Mouse (Mus musculus): Measurements from ENCODE around the gene T. TPM values are rescaled to one million over a fixed set of nuclear protein-coding genes. Genes with fewer than 3 reads are reported as not detected.

Gene T
- polyA plus RNA-seq, 1 experiment from 2014 or later, result 0.17 TPM

DNA sequence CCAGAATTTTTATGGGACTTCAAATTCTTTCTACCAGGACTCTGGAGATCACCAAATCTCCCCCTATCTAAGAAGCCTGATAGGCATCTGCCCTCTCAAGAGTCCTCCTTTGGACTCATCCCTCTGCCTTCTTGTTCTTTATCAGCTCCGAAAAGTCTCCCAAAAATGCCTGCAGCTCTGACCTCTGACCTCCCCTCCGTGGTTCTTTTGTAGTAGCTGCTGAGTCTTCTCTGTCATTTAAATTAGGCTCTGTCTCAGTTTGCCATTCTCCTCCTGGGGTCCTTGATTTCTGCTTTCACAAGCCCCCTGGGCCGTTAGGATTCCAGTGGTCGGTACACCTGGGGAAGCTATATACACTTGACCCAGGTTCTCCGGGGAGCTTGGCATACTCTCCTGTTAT, 4.3 kb upstream of the T start:
- H3K27me3 ChIP-seq (ENCODE audit: insufficient read depth, low read length), result peaks cover 67% of the 10 kb centered on the region
- 6% methylated on average over 5 of the region's 5 CpGs for WGBS
- H3K4me2 ChIP-seq (ENCODE audit: low read length), result no peak overlapping the region
- no peak for DNase-seq (ENCODE audit: low spot score)
- no peaks in the 10 kb centered on the region for H3K9me3 ChIP-seq (replicated peaks; ENCODE audit: low read length)
- no peak for ATAC-seq (replicated peaks; ENCODE audit: low FRiP score, low read depth)
- H3K36me3 ChIP-seq (ENCODE audit: insufficient read depth, low read length), result no peaks in the 10 kb centered on the region
- no peak overlapping the region for H3K27ac ChIP-seq
- TF ChIP-seq CTCF (IDR thresholded peaks at IDR 0.05; ENCODE audit: low read depth), result no peak
- H3K9ac ChIP-seq (ENCODE audit: low read depth, low read length), result no peak overlapping the region
- H3K4me3 ChIP-seq (replicated peaks; ENCODE audit: low read depth, low read length), result no peak overlapping the region
- H3K4me1 ChIP-seq (replicated peaks; ENCODE audit: insufficient read depth, low read length), result peaks cover 12% of the 10 kb centered on the region; the same call in 1 of the 2 replicates

DNA sequence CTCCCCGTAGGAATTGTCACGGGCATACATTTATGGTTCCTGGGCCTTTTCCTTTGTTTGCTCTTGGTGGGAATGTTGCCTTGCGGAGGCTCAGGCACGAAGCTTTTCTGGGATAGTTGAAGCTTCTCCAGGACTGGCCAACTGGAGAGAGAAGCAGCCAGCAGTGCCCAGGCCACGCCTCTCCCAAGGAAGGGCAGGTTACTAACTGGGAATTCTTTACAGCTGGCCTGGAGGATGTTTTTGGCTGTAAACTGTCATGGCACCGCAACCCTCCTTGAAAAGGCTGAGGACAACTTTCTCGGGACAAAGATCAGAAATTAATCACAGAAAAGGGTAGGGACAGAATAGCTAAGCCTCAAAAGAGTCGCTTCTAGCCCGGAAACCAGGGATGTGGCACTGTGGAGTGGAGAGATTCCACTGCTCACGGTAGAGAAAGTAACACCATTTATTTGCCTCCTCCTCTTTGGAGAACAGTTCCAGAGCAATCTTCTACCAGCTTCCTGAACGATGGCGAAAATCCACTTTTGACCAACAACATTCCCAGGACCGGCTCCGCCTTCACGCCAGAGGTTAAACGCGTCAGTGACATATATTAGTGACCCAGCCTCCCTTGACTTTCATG, 1.9 kb upstream of the T start:
- WGBS, result 3% methylated on average over 17 of the region's 17 CpGs
- TF ChIP-seq CTCF (IDR thresholded peaks at IDR 0.05; ENCODE audit: low read depth), result no peak
- H3K27ac ChIP-seq, result no peak overlapping the region
- no peak for DNase-seq (ENCODE audit: low spot score)
- H3K27me3 ChIP-seq (ENCODE audit: insufficient read depth, low read length), result peaks cover 87% of the 10 kb centered on the region
- ATAC-seq (replicated peaks; ENCODE audit: low FRiP score, low read depth), result no peak
- H3K4me1 ChIP-seq (replicated peaks; ENCODE audit: insufficient read depth, low read length), result peaks cover 12% of the 10 kb centered on the region; the same call in 1 of the 2 replicates
- 0 out of 2 replicates have a peak overlapping the region, but pooled peaks have one; percentile 7 for H3K4me3 ChIP-seq (replicated peaks; ENCODE audit: low read depth, low read length)
- H3K9ac ChIP-seq (ENCODE audit: low read depth, low read length), result no peak overlapping the region
- H3K36me3 ChIP-seq (ENCODE audit: insufficient read depth, low read length), result no peaks in the 10 kb centered on the region
- H3K4me2 ChIP-seq (ENCODE audit: low read length), result no peak overlapping the region
- H3K9me3 ChIP-seq (replicated peaks; ENCODE audit: low read length), result no peaks in the 10 kb centered on the region

DNA sequence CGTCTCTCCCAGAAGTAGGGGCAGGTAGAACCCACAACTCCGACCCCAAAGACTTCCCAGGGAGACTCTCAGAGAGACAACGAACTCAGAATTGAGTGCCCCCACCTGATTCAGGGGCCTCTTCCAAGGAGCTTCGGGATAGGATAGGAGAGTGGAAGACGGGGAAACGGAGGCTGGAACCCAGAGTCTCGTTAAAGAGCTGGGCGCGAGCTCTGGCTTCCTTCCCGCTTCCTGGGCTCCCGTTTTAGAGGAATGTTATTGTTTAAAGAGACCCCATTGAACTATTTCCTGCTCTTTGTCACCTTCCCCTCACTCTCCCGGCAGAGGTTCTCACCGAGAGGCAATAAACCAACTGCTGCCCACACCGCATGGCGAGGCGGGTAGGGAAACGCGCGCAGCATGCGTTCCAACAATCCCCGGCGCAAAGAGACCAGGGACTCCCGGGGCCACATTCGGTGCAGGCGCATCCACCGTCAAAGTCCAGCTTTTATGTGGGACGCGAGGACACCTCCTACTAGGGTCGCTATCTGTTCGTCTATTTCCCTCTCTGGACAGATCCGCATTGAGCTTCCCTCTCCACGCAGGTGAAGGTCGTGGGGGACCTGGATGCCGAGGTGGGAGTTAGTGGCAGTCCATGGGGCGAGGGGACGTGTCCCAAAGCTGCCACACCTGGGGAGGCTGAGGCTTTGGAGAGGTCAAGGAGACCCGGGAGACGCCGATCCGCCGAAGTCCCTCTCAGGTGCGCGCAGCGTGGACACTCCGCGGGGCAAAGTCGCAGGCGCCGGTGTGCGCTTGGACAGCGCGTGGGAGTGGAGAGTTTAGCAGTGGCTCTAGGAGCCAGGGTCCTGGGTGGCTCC, 874 bp upstream of the T start:
- peaks cover 88% of the 10 kb centered on the region for H3K27me3 ChIP-seq (ENCODE audit: insufficient read depth, low read length)
- no peak for DNase-seq (ENCODE audit: low spot score)

DNA sequence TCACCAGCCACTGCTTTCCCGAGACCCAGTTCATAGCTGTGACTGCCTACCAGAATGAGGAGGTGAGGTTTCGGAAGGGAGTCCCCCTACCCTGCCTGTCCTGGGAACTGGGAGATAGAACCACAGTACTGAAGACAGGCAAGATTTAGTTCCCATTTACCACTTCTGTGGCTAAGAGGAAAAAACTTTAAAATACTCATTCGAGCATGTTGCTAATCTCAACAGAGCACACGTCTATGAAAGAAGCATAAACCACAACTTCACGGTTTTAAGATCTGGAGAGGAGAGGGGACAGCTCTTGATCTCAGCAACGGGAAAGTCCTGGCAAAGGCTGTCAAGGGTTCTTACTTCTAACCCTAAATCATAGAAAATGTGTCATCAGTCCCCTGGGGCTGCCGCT, 2.0 kb downstream of the T start:
- no peak for TF ChIP-seq CTCF (IDR thresholded peaks at IDR 0.05; ENCODE audit: low read depth)
- 56% methylated on average over 7 of the region's 7 CpGs for WGBS
- no peaks in the 10 kb centered on the region for H3K9me3 ChIP-seq (replicated peaks; ENCODE audit: low read length)
- DNase-seq (ENCODE audit: low spot score) (no peak), ATAC-seq (replicated peaks; ENCODE audit: low FRiP score, low read depth) (no peak)
- peaks cover 64% of the 10 kb centered on the region for H3K27me3 ChIP-seq (ENCODE audit: insufficient read depth, low read length)
- no peaks in the 10 kb centered on the region for H3K36me3 ChIP-seq (ENCODE audit: insufficient read depth, low read length)
- H3K4me2 ChIP-seq (ENCODE audit: low read length), result no peak overlapping the region
- peaks cover 12% of the 10 kb centered on the region; the same call in 1 of the 2 replicates for H3K4me1 ChIP-seq (replicated peaks; ENCODE audit: insufficient read depth, low read length)
- no peak overlapping the region for H3K9ac ChIP-seq (ENCODE audit: low read depth, low read length)
- no peak overlapping the region for H3K27ac ChIP-seq
- no peak overlapping the region for H3K4me3 ChIP-seq (replicated peaks; ENCODE audit: low read depth, low read length)

More for the DNA sequence above, 874 bp upstream of the T start:
- no peak overlapping the region for H3K9ac ChIP-seq (ENCODE audit: low read depth, low read length)
- H3K4me1 ChIP-seq (replicated peaks; ENCODE audit: insufficient read depth, low read length), result peaks cover 12% of the 10 kb centered on the region; the same call in 1 of the 2 replicates
- no peak for ATAC-seq (replicated peaks; ENCODE audit: low FRiP score, low read depth)
- H3K27ac ChIP-seq, result no peak overlapping the region
- no peaks in the 10 kb centered on the region for H3K36me3 ChIP-seq (ENCODE audit: insufficient read depth, low read length)
- peak overlapping the region; percentile 45 for H3K4me2 ChIP-seq (ENCODE audit: low read length)
- under 1% methylated on average over 52 of the region's 52 CpGs for WGBS
- H3K4me3 ChIP-seq (replicated peaks; ENCODE audit: low read depth, low read length), result peak overlapping the region; percentile 15; the same call in 1 of the 2 replicates
- no peaks in the 10 kb centered on the region for H3K9me3 ChIP-seq (replicated peaks; ENCODE audit: low read length)
- TF ChIP-seq CTCF (IDR thresholded peaks at IDR 0.05; ENCODE audit: low read depth), result no peak

DNA sequence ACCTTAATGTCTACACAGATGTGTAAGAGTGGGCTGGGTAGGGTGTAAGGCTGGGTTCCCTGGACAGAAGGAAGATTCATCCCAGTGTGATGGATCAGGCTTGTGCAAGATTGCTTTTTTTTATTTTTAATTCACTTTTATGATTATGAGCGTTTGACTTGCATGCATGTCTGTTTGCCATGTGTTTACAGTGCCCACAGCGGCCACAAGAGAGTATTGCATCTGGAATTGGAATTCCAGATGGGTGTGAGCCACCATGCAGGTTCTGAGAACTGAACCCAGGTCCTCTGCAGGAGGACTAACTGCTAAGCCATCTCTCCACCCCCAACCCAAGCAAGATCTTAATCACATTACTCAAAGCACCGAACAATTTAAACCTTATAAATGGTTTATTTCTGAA, 9.8 kb downstream of the T start:
- Histone ChIP-seq H3K4me2 (ENCODE audit: low read length) (no peak overlapping the region), H3K27me3 (ENCODE audit: insufficient read depth, low read length) (no peaks in the 10 kb centered on the region), H3K9me3 (replicated peaks; ENCODE audit: low read length) (no peaks in the 10 kb centered on the region), H3K27ac (no peak overlapping the region), H3K4me3 (replicated peaks; ENCODE audit: low read depth, low read length) (no peak overlapping the region), H3K36me3 (ENCODE audit: insufficient read depth, low read length) (no peaks in the 10 kb centered on the region), H3K4me1 (replicated peaks; ENCODE audit: insufficient read depth, low read length) (no peaks in the 10 kb centered on the region), H3K9ac (ENCODE audit: low read depth, low read length) (no peak overlapping the region)
- 67% methylated on average over 3 of the region's 3 CpGs for WGBS
- no peak for DNase-seq (ENCODE audit: low spot score)
- ATAC-seq (replicated peaks; ENCODE audit: low FRiP score, low read depth), result no peak
- peak; percentile 34; the same call in 1 of the 2 replicates for TF ChIP-seq CTCF (IDR thresholded peaks at IDR 0.05; ENCODE audit: low read depth)

DNA sequence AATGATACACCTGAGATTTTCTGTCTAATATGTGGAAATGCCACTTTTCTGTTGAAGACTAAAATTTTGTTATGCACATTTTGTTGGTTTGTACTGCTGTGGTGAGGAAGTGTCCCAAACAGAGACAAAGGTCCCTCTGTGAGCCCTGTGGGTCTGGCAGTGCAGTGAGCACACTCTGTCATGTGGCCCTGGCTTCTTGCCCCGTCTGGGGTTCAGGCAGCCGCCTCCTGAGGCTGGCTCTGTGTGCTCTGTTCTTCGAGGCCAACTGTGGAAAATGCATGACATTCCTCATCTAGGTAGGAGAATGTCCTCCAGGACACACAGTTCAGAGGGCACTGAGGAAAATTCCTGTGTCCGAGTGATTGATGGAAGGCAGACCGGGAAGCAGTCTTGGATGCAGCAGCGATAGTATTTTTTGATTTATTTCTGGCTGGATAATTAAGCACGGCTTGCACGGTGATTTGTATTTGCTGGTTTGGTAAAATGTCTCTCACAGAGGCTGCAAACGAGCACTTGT, 13.5 kb downstream of the T start:
- Histone ChIP-seq H3K36me3 (ENCODE audit: insufficient read depth, low read length) (no peaks in the 10 kb centered on the region), H3K9me3 (replicated peaks; ENCODE audit: low read length) (no peaks in the 10 kb centered on the region), H3K27me3 (ENCODE audit: insufficient read depth, low read length) (no peaks in the 10 kb centered on the region), H3K27ac (no peak overlapping the region), H3K4me1 (replicated peaks; ENCODE audit: insufficient read depth, low read length) (no peaks in the 10 kb centered on the region), H3K4me3 (replicated peaks; ENCODE audit: low read depth, low read length) (no peak overlapping the region), H3K9ac (ENCODE audit: low read depth, low read length) (no peak overlapping the region), H3K4me2 (ENCODE audit: low read length) (no peak overlapping the region)
- DNase-seq (ENCODE audit: low spot score) (peak; percentile 35), ATAC-seq (replicated peaks; ENCODE audit: low FRiP score, low read depth) (no peak)
- TF ChIP-seq CTCF (IDR thresholded peaks at IDR 0.05; ENCODE audit: low read depth), result no peak
- WGBS, result 7% methylated on average over 9 of the region's 9 CpGs

All from kidney, postnatal 0 days (tissue).